Mouse (Mus musculus): Measurements from ENCODE around the gene Tpst2. TPM values are rescaled to one million over a fixed set of nuclear protein-coding genes. Genes with fewer than 3 reads are reported as not detected.

Tpst2 gene
- polyA plus RNA-seq, 1 experiment = 1.5 TPM

GRCm38 (mm10) chr5:112325546-112326445, 49.3 kb downstream of the Tpst2 start, which contains the start of gene Tfip11:
Gene Tfip11 (plus strand): TSS chr5:112326358.
- Histone ChIP-seq H3K4me3 (replicated peaks) (peak within 1 kb of the TSS; percentile 80), H3K4me1 (ENCODE audit: control insufficient read depth) (peaks cover 44% of the 10 kb centered on the region), H3K27me3 (ENCODE audit: control insufficient read depth) (no peaks in the 10 kb centered on the region), H3K9me3 (ENCODE audit: control insufficient read depth, low read length) (no peaks in the 10 kb centered on the region; the same call in 1 of the 2 replicates), H3K36me3 (ENCODE audit: control insufficient read depth) (peaks cover 33% of the 10 kb centered on the region)
- no peak for TF ChIP-seq GATA1 (IDR thresholded peaks at IDR 0.05; ENCODE audit: low read length)
- TF ChIP-seq TAL1 (IDR thresholded peaks at IDR 0.05; ENCODE audit: low read length) = no peak

- Histone ChIP-seq H3K4me1 (ENCODE audit: control insufficient read depth) (peaks cover 43% of the 10 kb centered on the region), H3K27me3 (ENCODE audit: control insufficient read depth) (no peaks in the 10 kb centered on the region), H3K4me3 (replicated peaks) (peak overlapping the region; percentile 80), H3K9me3 (ENCODE audit: control insufficient read depth, low read length) (no peaks in the 10 kb centered on the region), H3K36me3 (ENCODE audit: control insufficient read depth) (peaks cover 41% of the 10 kb centered on the region)
- TF ChIP-seq GATA1 (IDR thresholded peaks at IDR 0.05; ENCODE audit: low read length) (no peak), TAL1 (IDR thresholded peaks at IDR 0.05; ENCODE audit: low read length) (no peak)
These were observed 50.0 kb downstream of the Tpst2 start for GRCm38 (mm10) chr5:112326446-112327009.

GRCm38 (mm10) chr5:112327854-112328253, 51.4 kb downstream of the Tpst2 start:
- TF ChIP-seq GATA1 (IDR thresholded peaks at IDR 0.05; ENCODE audit: low read length) (no peak), TAL1 (IDR thresholded peaks at IDR 0.05; ENCODE audit: low read length) (no peak)
- Histone ChIP-seq H3K4me1 (ENCODE audit: control insufficient read depth) (peaks cover 43% of the 10 kb centered on the region), H3K27me3 (ENCODE audit: control insufficient read depth) (no peaks in the 10 kb centered on the region), H3K4me3 (replicated peaks) (no peak overlapping the region), H3K36me3 (ENCODE audit: control insufficient read depth) (peaks cover 54% of the 10 kb centered on the region), H3K9me3 (ENCODE audit: control insufficient read depth, low read length) (no peaks in the 10 kb centered on the region)

GRCm38 (mm10) chr5:112329805-112330564, 53.5 kb downstream of the Tpst2 start:
- peaks cover 32% of the 10 kb centered on the region for H3K4me1 ChIP-seq (ENCODE audit: control insufficient read depth)
- H3K36me3 ChIP-seq (ENCODE audit: control insufficient read depth) = peaks cover 75% of the 10 kb centered on the region
- no peak for TF ChIP-seq GATA1 (IDR thresholded peaks at IDR 0.05; ENCODE audit: low read length)
- TF ChIP-seq TAL1 (IDR thresholded peaks at IDR 0.05; ENCODE audit: low read length) = no peak
- no peaks in the 10 kb centered on the region for H3K27me3 ChIP-seq (ENCODE audit: control insufficient read depth)
- no peak overlapping the region for H3K4me3 ChIP-seq (replicated peaks)
- no peaks in the 10 kb centered on the region for H3K9me3 ChIP-seq (ENCODE audit: control insufficient read depth, low read length)

GRCm38 (mm10) chr5:112335473-112335872, 59.0 kb downstream of the Tpst2 start:
- Histone ChIP-seq H3K4me1 (ENCODE audit: control insufficient read depth) (no peaks in the 10 kb centered on the region), H3K36me3 (ENCODE audit: control insufficient read depth) (peaks cover 96% of the 10 kb centered on the region), H3K9me3 (ENCODE audit: control insufficient read depth, low read length) (no peaks in the 10 kb centered on the region), H3K4me3 (replicated peaks) (no peak overlapping the region), H3K27me3 (ENCODE audit: control insufficient read depth) (no peaks in the 10 kb centered on the region)
- TF ChIP-seq GATA1 (IDR thresholded peaks at IDR 0.05; ENCODE audit: low read length) (no peak), TAL1 (IDR thresholded peaks at IDR 0.05; ENCODE audit: low read length) (no peak)

- peaks cover 12% of the 10 kb centered on the region for H3K4me1 ChIP-seq (ENCODE audit: control insufficient read depth)
- TF ChIP-seq TAL1 (IDR thresholded peaks at IDR 0.05; ENCODE audit: low read length) (no peak), GATA1 (IDR thresholded peaks at IDR 0.05; ENCODE audit: low read length) (no peak)
These were observed 60.5 kb downstream of the Tpst2 start for GRCm38 (mm10) chr5:112337004-112337403.

GRCm38 (mm10) chr5:112339215-112339614, 62.7 kb downstream of the Tpst2 start:
- Histone ChIP-seq H3K4me1 (ENCODE audit: control insufficient read depth) (peaks cover 30% of the 10 kb centered on the region), H3K36me3 (ENCODE audit: control insufficient read depth) (peaks cover 65% of the 10 kb centered on the region)
- TF ChIP-seq TAL1 (IDR thresholded peaks at IDR 0.05; ENCODE audit: low read length) (no peak), GATA1 (IDR thresholded peaks at IDR 0.05; ENCODE audit: low read length) (no peak)

More at GRCm38 (mm10) chr5:112337004-112337403, 60.5 kb downstream of the Tpst2 start:
- Histone ChIP-seq H3K27me3 (ENCODE audit: control insufficient read depth) (no peaks in the 10 kb centered on the region), H3K36me3 (ENCODE audit: control insufficient read depth) (peaks cover 87% of the 10 kb centered on the region), H3K4me3 (replicated peaks) (no peak overlapping the region), H3K9me3 (ENCODE audit: control insufficient read depth, low read length) (no peaks in the 10 kb centered on the region)

GRCm38 (mm10) chr5:112342463-112343204, 66.1 kb downstream of the Tpst2 start, which contains the start of the genes Srrd and Hps4:
Gene Srrd (minus strand): TSS chr5:112343040.
Gene Hps4 (plus strand): TSS chr5:112343083.
- peaks cover 48% of the 10 kb centered on the region for H3K36me3 ChIP-seq (ENCODE audit: control insufficient read depth)
- peak within 1 kb of the TSS; percentile 73 for H3K4me3 ChIP-seq (replicated peaks)
- TF ChIP-seq GATA1 (IDR thresholded peaks at IDR 0.05; ENCODE audit: low read length) = no peak
- TF ChIP-seq TAL1 (IDR thresholded peaks at IDR 0.05; ENCODE audit: low read length) = no peak
- H3K4me1 ChIP-seq (ENCODE audit: control insufficient read depth) = peaks cover 52% of the 10 kb centered on the region
- no peaks in the 10 kb centered on the region for H3K9me3 ChIP-seq (ENCODE audit: control insufficient read depth, low read length)
- H3K27me3 ChIP-seq (ENCODE audit: control insufficient read depth) = no peaks in the 10 kb centered on the region

More at GRCm38 (mm10) chr5:112339215-112339614, 62.7 kb downstream of the Tpst2 start:
- H3K9me3 ChIP-seq (ENCODE audit: control insufficient read depth, low read length) = no peaks in the 10 kb centered on the region
- H3K4me3 ChIP-seq (replicated peaks) = no peak overlapping the region
- no peaks in the 10 kb centered on the region for H3K27me3 ChIP-seq (ENCODE audit: control insufficient read depth)

All from erythroblast, embryonic 14.5 days (primary cell).